In the genomic region with DNA sequence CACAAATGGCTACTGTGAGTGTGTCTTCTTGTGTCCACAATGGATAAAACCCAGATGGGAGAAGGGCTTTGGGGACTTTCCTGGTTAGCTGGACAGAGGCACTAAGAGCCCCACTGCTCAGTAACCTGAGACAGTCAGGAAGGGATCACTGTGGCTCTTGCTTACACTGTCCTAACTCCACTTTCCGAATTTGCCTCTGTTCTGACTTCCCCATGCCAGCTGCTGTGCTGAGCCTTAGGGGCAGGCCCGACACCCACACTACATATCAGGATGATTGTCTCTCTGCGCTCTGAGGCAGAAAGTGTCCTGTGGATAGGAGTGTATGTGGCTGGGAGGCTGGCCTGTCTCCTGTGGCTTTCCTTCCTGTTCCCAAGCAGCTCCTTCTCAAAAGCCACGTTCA, we compare ENCODE assay signal across 24 mouse cellular contexts.
DNase-seq lines count a peak whose midpoint lies in the region; ATAC-seq lines count a peak whose summit lies in the region.
"Had no signal": no experiment of that assay in that cellular context is flagged by ENCODE, and none has a peak within 500 bp of the region (broad histone marks: within the 10 kb centered on the region; RNA-seq: fewer than 3 reads in every experiment).

No protein-coding gene starts in this region.

- DNase-seq in kidney, adult 8-10 months, result no peak
- DNase-seq in Muller cell, postnatal 12 days (ENCODE audit: inconsistent ontology term), result peak; percentile 9
- peak; percentile 33 for DNase-seq in brain, adult 2 months (ENCODE audit: low read depth, low spot score)
- no peak for DNase-seq in right cerebral cortex, postnatal 14 days
- no peak for DNase-seq in adrenal gland, adult 18-20 months (ENCODE audit: low spot score in 2 of 2)
- DNase-seq: cerebellum, adult 18-20 months; cerebellum, postnatal 25 days; gastrocnemius, postnatal 10 days; heart, adult 18-20 months; heart, postnatal 10 days; kidney, adult 11 months; kidney, postnatal 36 days; layer of hippocampus, adult 9-11 months; right cerebral cortex, postnatal 25 days; spleen, adult 18-20 months had no signal

- no peaks in the 10 kb centered on the region for H3K9me3 ChIP-seq in kidney, embryonic 15.5 days (replicated peaks)
- no peaks in the 10 kb centered on the region for H3K9me3 ChIP-seq in embryonic facial prominence, embryonic 13.5 days
- H3K9me3 ChIP-seq: heart, embryonic 12.5 days; hindbrain, embryonic 12.5 days; limb, embryonic 15.5 days; midbrain, embryonic 12.5 days had no signal

- H3K27ac ChIP-seq in kidney, embryonic 15.5 days, result no peak overlapping the region
- peak overlapping the region; percentile 90 for H3K27ac ChIP-seq in embryonic facial prominence, embryonic 13.5 days
- H3K27ac ChIP-seq: hindbrain, embryonic 12.5 days; limb, embryonic 15.5 days; macrophage; midbrain, embryonic 12.5 days had no signal

- peak; percentile 43; the same call in 1 of the 2 replicates for ATAC-seq in kidney, embryonic 15.5 days (replicated peaks; ENCODE audit: low FRiP score)
- ATAC-seq in embryonic facial prominence, embryonic 13.5 days (ENCODE audit: insufficient number of reproducible peaks, insufficient read depth, low FRiP score, low TSS enrichment, low read depth), result no peak
- ATAC-seq: forebrain, embryonic 14.5 days; lung, postnatal 0 days had no signal

- H3K4me1 ChIP-seq in kidney, embryonic 15.5 days, result peaks cover 11% of the 10 kb centered on the region
- H3K4me1 ChIP-seq in embryonic facial prominence, embryonic 13.5 days, result peaks cover 29% of the 10 kb centered on the region

- WGBS in kidney, embryonic 15.5 days, result 43% methylated on average over 4 of the region's 4 CpGs
- 33% methylated on average over 4 of the region's 4 CpGs for WGBS in embryonic facial prominence, embryonic 13.5 days

- no peaks in the 10 kb centered on the region for H3K36me3 ChIP-seq in kidney, embryonic 15.5 days
- no peaks in the 10 kb centered on the region for H3K36me3 ChIP-seq in embryonic facial prominence, embryonic 13.5 days
- H3K36me3 ChIP-seq: heart, embryonic 12.5 days; hindbrain, embryonic 12.5 days; limb, embryonic 15.5 days; midbrain, embryonic 12.5 days had no signal

- no peaks in the 10 kb centered on the region for H3K27me3 ChIP-seq in kidney, embryonic 15.5 days
- no peaks in the 10 kb centered on the region for H3K27me3 ChIP-seq in embryonic facial prominence, embryonic 13.5 days
- H3K27me3 ChIP-seq: heart, embryonic 12.5 days; hindbrain, embryonic 12.5 days; limb, embryonic 15.5 days; midbrain, embryonic 12.5 days had no signal

- H3K4me2 ChIP-seq in kidney, embryonic 15.5 days, result no peak overlapping the region
- no peak overlapping the region for H3K4me2 ChIP-seq in embryonic facial prominence, embryonic 13.5 days
- H3K4me2 ChIP-seq: heart, embryonic 12.5 days; hindbrain, embryonic 12.5 days; limb, embryonic 15.5 days; midbrain, embryonic 12.5 days had no signal

- H3K4me3 ChIP-seq in kidney, embryonic 15.5 days (replicated peaks), result no peak overlapping the region
- no peak overlapping the region for H3K4me3 ChIP-seq in embryonic facial prominence, embryonic 13.5 days
- H3K4me3 ChIP-seq: heart, embryonic 12.5 days; hindbrain, embryonic 12.5 days; limb, embryonic 15.5 days; midbrain, embryonic 12.5 days had no signal

- H3K9ac ChIP-seq in kidney, embryonic 15.5 days, result no peak overlapping the region
- no peak overlapping the region for H3K9ac ChIP-seq in embryonic facial prominence, embryonic 13.5 days
- H3K9ac ChIP-seq: heart, embryonic 12.5 days; hindbrain, embryonic 12.5 days; limb, embryonic 15.5 days; midbrain, embryonic 12.5 days had no signal

Comparison
In these comparisons a context has a peak if more than half of its experiments do, and no peak if none do; other contexts are left out.
1. DNase-seq: peak in Muller cell, postnatal 12 days (single experiment) and brain, adult 2 months (single experiment); none in kidney, adult 8-10 months (0 of 2), right cerebral cortex, postnatal 14 days (single experiment) and adrenal gland, adult 18-20 months (0 of 2).